Mouse (Mus musculus) stomach, embryonic 14.5 days (tissue): ENCODE measurements around the gene Fam160a1. TPM values are rescaled to one million over a fixed set of nuclear protein-coding genes. Genes with fewer than 3 reads are reported as not detected.

Experiments
- ATAC-seq: fragments of 200-750 bp; cut with Nextera tagmentation; 2 replicates; pipeline ENCODE4 v1.8.0; 2017; ENCODE audit warnings: low read depth, moderate TSS enrichment; ENCODE audit not compliant: insufficient number of reproducible peaks, insufficient read depth, low FRiP score
- H3K27ac ChIP-seq: fragments of 300-500 bp; sonication (generic); 2 replicates; pipeline ENCODE4 v1.5.1; 2014; ENCODE audit warnings: mild to moderate bottlenecking, low read length, moderate library complexity, mixed read lengths
- H3K27me3 ChIP-seq: fragments of 300-500 bp; sonication (generic); 2 replicates; pipeline ENCODE4 v1.6.1; 2014; ENCODE audit warnings: low read length, control low read depth, mixed read lengths; ENCODE audit not compliant: control insufficient read depth, insufficient read depth
- H3K36me3 ChIP-seq: fragments of 300-500 bp; sonication (generic); 2 replicates; pipeline ENCODE4 v1.6.1; 2014; ENCODE audit warnings: mild to moderate bottlenecking, control low read depth, low read length, moderate library complexity, mixed read lengths; ENCODE audit not compliant: control insufficient read depth, insufficient read depth
- H3K4me1 ChIP-seq: fragments of 300-500 bp; sonication (generic); 2 replicates; pipeline ENCODE4 v1.6.1; 2014; ENCODE audit warnings: low read length, control low read depth, mixed read lengths; ENCODE audit not compliant: control insufficient read depth, insufficient read depth
- H3K4me2 ChIP-seq: fragments of 300-500 bp; sonication (generic); replicated peaks from 2 replicates; pipeline ENCODE4 v1.6.1; 2014; ENCODE audit warnings: low read depth, low read length, control low read depth
- H3K4me3 ChIP-seq: fragments of 300-500 bp; sonication (generic); 2 replicates; pipeline ENCODE4 v1.5.1; 2014; ENCODE audit warnings: low read depth, low read length, control low read depth
- H3K9ac ChIP-seq: fragments of 300-500 bp; sonication (generic); replicated peaks from 2 replicates; pipeline ENCODE4 v1.6.1; 2014; ENCODE audit warnings: low read depth, mild to moderate bottlenecking, control low read depth, low read length, moderate library complexity, mixed read lengths
- H3K9me3 ChIP-seq: fragments of 300-500 bp; sonication (generic); 2 replicates; pipeline ENCODE4 v1.6.1; 2016; ENCODE audit warnings: low read depth, low read length, control low read depth; ENCODE audit not compliant: control insufficient read depth
- WGBS: fragments of 180-500 bp; shearing (Covaris S2); extraction: QIAGEN DNeasy Blood & Tissue Kit; methylation state at CpG from one replicate; pipeline ENCODE4 v1.1.7; 2014; 5-methylcytosine and 5-hydroxymethylcytosine counted together
- polyA plus RNA-seq: library from polyadenylated mRNA; unstranded; fragments of >200 nt; fragmentation: Nextera tagmentation; extraction: Ambion mirVana; gene quantifications from 2 replicates; pipeline ENCODE4 v1.2.1, GENCODE M21; 2014

Gene Fam160a1
- polyA plus RNA-seq, 1 experiment from 2014 or later, result 3.8 TPM

DNA sequence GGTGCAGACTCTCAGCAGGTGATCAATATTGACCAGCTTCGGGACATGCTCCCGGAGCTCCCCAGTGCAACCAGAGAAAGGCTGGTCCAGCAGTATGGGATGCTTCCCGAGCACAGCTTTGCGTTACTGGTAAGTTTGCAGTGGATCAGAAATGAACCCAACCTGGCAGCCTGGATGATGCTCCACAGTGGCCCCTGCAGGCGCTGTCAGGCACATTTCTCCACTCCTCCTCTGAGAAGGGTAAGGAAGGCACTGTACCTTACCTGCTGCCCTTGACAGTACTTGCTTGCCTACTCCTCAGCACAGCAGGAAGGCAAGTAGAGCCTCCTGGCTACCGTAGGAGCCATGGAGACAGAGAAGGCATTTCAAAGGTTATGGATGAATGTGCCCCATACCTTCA lies 198.2 kb downstream of the Fam160a1 start:
- Histone ChIP-seq H3K4me1 (no peaks in the 10 kb centered on the region), H3K27ac (no peak overlapping the region), H3K9me3 (no peaks in the 10 kb centered on the region), H3K4me3 (no peak overlapping the region), H3K4me2 (no peak overlapping the region), H3K27me3 (no peaks in the 10 kb centered on the region), H3K36me3 (peaks cover 7% of the 10 kb centered on the region), H3K9ac (no peak overlapping the region)
- WGBS, result 85% methylated on average over 6 of the region's 6 CpGs
- ATAC-seq, result no peak

DNA sequence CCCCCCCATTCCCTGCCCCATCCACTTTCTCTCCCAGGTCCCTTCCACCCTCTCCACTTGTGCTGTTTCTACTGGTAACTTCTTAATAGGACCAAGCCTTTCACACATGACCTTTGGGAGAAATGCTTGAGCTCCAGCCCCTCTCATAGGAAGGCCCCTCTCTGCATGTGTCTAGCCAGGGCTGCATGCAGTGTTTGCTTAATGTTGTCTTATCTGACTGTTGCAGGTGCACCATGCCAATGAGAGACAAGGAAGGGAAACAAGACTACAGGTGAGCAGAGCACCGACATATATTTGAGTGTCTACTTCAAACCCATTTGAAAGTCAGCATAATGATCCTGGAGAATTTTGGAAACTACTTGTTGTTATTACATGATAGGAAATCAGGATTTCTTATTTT lies 200.7 kb downstream of the Fam160a1 start:
- Histone ChIP-seq H3K9ac (no peak overlapping the region), H3K4me3 (no peak overlapping the region), H3K9me3 (no peaks in the 10 kb centered on the region), H3K27me3 (no peaks in the 10 kb centered on the region), H3K4me1 (no peaks in the 10 kb centered on the region), H3K27ac (no peak overlapping the region), H3K36me3 (peaks cover 7% of the 10 kb centered on the region), H3K4me2 (no peak overlapping the region)
- WGBS, result 89% methylated on average over 1 of the region's 1 CpGs
- no peak for ATAC-seq

Other genes starting within 250 kb of the Fam160a1 start
- gene Gatb, start 243.2 kb downstream of the Fam160a1 start, polyA plus RNA-seq, result 24.6 and 26.4 TPM in 2 replicates
- gene Glt28d2, start 70.2 kb upstream of the Fam160a1 start, polyA plus RNA-seq, result 2.5 and 3.2 TPM in 2 replicates
- gene Gm37240, start 70.2 kb upstream of the Fam160a1 start, polyA plus RNA-seq, result 9.6 and 11.1 TPM in 2 replicates
- 48.1 and 48.2 TPM in 2 replicates for gene Sh3d19, start 153.8 kb upstream of the Fam160a1 start, polyA plus RNA-seq
- 0.36 and 0.55 TPM in 2 replicates for gene Prss48, start 185.2 kb upstream of the Fam160a1 start, polyA plus RNA-seq